Mouse (Mus musculus) embryonic facial prominence, embryonic 11.5 days (tissue): Measurements from ENCODE around the gene Gm28048. TPM values are rescaled to one million over a fixed set of nuclear protein-coding genes. Genes with fewer than 3 reads are reported as not detected.

Source experiments
- ATAC-seq: fragments of 200-750 bp; cut with Nextera tagmentation; replicated peaks from 2 replicates; pipeline ENCODE4 v1.8.0; 2017; ENCODE audit warnings: low read depth; ENCODE audit not compliant: insufficient number of reproducible peaks, low FRiP score, low TSS enrichment
- DNase-seq: peaks from one replicate; pipeline ENCODE4 v3.0.0-alpha.2; 2015; ENCODE audit warnings: low spot score
- H3K27ac ChIP-seq: fragments of 300-500 bp; sonication (generic); replicated peaks from 2 replicates; pipeline ENCODE4 v1.5.1; 2014; ENCODE audit warnings: mild to moderate bottlenecking, low read depth, low read length, control low read depth
- H3K27me3 ChIP-seq: fragments of 300-500 bp; sonication (generic); 2 replicates; pipeline ENCODE4 v1.6.1; 2014; ENCODE audit warnings: mild to moderate bottlenecking, low read length, moderate library complexity, mixed read lengths; ENCODE audit not compliant: control insufficient read depth, insufficient read depth
- H3K36me3 ChIP-seq: fragments of 300-500 bp; sonication (generic); replicated peaks from 2 replicates; pipeline ENCODE4 v1.6.1; 2014; ENCODE audit warnings: low read depth, mild to moderate bottlenecking, low read length, moderate library complexity, mixed read lengths; ENCODE audit not compliant: control insufficient read depth, insufficient read depth
- H3K4me1 ChIP-seq: fragments of 300-500 bp; sonication (generic); 2 replicates; pipeline ENCODE4 v1.6.1; 2014; ENCODE audit warnings: low read length, mixed read lengths; ENCODE audit not compliant: control insufficient read depth, insufficient read depth
- H3K4me2 ChIP-seq: fragments of 300-500 bp; sonication (generic); 2 replicates; pipeline ENCODE4 v1.6.1; 2014; ENCODE audit warnings: low read depth, mild to moderate bottlenecking, control low read depth, low read length, moderate library complexity
- H3K4me3 ChIP-seq: fragments of 300-500 bp; sonication (generic); 2 replicates; pipeline ENCODE4 v1.5.1; 2014; ENCODE audit warnings: low read depth, low read length, control low read depth
- H3K9ac ChIP-seq: fragments of 300-500 bp; sonication (generic); replicated peaks from 2 replicates; pipeline ENCODE4 v1.6.1; 2014; ENCODE audit warnings: mild to moderate bottlenecking, control low read depth, low read length
- H3K9me3 ChIP-seq: fragments of 300-500 bp; sonication (generic); replicated peaks from 2 replicates; pipeline ENCODE4 v1.6.1; 2016; ENCODE audit warnings: mild to moderate bottlenecking, low read length, inconsistent platforms, mixed read lengths; ENCODE audit not compliant: control insufficient read depth
- WGBS: fragments of 180-500 bp; shearing (Covaris S2); extraction: QIAGEN DNeasy Blood & Tissue Kit; methylation state at CpG from one replicate; pipeline ENCODE4 v1.1.7; 2014; 5-methylcytosine and 5-hydroxymethylcytosine counted together
- polyA plus RNA-seq: library from polyadenylated mRNA; unstranded; fragments of >200 nt; fragmentation: Nextera tagmentation; extraction: Ambion mirVana; gene quantifications from 2 replicates; pipeline ENCODE4 v1.2.1, GENCODE M21; 2014

Gene Gm28048
- polyA plus RNA-seq, 1 experiment from 2014 or later, result 9.5 TPM

- 76% methylated on average over 6 of the region's 6 CpGs for WGBS
- no peak overlapping the region for H3K4me2 ChIP-seq
Measured at GRCm38 (mm10) chr11:22982846-22983245, 956 bp upstream of the Gm28048 start.

DNA sequence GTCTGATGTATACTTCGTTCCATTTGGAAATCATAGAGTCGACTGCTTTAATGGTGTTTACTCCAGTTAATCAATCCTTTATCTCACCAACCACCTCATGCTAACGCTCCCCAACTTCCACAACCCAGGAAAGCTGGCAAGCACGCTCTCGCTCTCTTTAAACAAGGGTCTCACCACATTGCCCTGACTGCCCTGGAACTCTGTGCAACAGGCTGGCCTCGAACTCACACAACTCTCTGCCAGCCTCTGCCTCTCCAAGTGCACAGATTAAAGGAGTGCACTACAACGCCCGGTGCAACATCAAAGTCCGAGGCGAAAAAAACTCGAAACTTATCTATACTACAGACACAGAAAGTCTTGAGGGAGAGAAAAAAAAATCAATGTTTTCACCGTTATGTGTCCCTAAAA, 343 bp downstream of the Gm28048 start:
- Histone ChIP-seq H3K36me3 (no peaks in the 10 kb centered on the region; the same call in 1 of the 2 replicates), H3K27me3 (no peaks in the 10 kb centered on the region), H3K9me3 (no peaks in the 10 kb centered on the region), H3K9ac (peak overlapping the region; percentile 67), H3K4me3 (peak overlapping the region; percentile 62), H3K4me2 (peak overlapping the region; percentile 45), H3K4me1 (no peaks in the 10 kb centered on the region), H3K27ac (peak overlapping the region; percentile 92)
- DNase-seq (no peak), ATAC-seq (peak; percentile 53)
- 5% methylated on average over 12 of the region's 12 CpGs for WGBS

More at GRCm38 (mm10) chr11:22982846-22983245, 956 bp upstream of the Gm28048 start:
- ATAC-seq (no peak), DNase-seq (no peak)
- Histone ChIP-seq H3K36me3 (no peaks in the 10 kb centered on the region; the same call in 1 of the 2 replicates), H3K4me3 (no peak overlapping the region), H3K4me1 (no peaks in the 10 kb centered on the region), H3K9me3 (no peaks in the 10 kb centered on the region), H3K9ac (no peak overlapping the region), H3K27me3 (no peaks in the 10 kb centered on the region), H3K27ac (no peak overlapping the region)

GRCm38 (mm10) chr11:22981041-22981440, 849 bp downstream of the Gm28048 start:
- Histone ChIP-seq H3K4me1 (no peaks in the 10 kb centered on the region), H3K27ac (no peak overlapping the region), H3K36me3 (no peaks in the 10 kb centered on the region; the same call in 1 of the 2 replicates), H3K4me2 (peak overlapping the region; percentile 45), H3K27me3 (no peaks in the 10 kb centered on the region), H3K9me3 (no peaks in the 10 kb centered on the region), H3K4me3 (peak overlapping the region; percentile 62), H3K9ac (peak overlapping the region; percentile 67)
- ATAC-seq (no peak; the same call in 1 of the 2 replicates), DNase-seq (no peak)
- 54% methylated on average over 4 of the region's 4 CpGs for WGBS

DNA sequence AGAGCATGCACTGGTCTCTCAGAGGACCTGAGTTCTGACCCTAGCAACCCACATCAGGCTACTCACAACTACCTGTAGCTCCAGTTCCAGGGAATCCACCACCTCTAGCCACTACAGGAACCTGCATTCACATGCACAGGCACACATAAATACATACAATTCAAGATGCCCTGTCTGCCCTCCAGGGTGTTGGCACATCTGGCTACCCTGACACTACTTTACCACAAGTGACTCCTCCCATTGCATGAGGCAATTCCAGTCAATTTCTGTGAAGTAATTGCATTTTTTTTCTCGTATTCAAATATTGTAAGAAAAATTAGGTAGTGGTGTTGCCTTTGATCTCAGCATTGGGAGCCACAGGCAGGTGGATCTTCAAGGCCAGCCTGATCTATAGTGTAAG, 2.7 kb downstream of the Gm28048 start:
- Histone ChIP-seq H3K27me3 (no peaks in the 10 kb centered on the region), H3K27ac (no peak overlapping the region), H3K9me3 (no peaks in the 10 kb centered on the region), H3K4me2 (no peak overlapping the region), H3K4me3 (no peak overlapping the region), H3K9ac (no peak overlapping the region), H3K36me3 (no peaks in the 10 kb centered on the region; the same call in 1 of the 2 replicates), H3K4me1 (no peaks in the 10 kb centered on the region)
- ATAC-seq, result no peak
- 94% methylated on average over 1 of the region's 1 CpGs for WGBS
- no peak for DNase-seq

- Histone ChIP-seq H3K36me3 (no peaks in the 10 kb centered on the region; the same call in none of the 2 replicates), H3K9ac (no peak overlapping the region), H3K27me3 (no peaks in the 10 kb centered on the region), H3K27ac (no peak overlapping the region), H3K4me2 (no peak overlapping the region), H3K4me1 (no peaks in the 10 kb centered on the region), H3K4me3 (no peak overlapping the region), H3K9me3 (no peaks in the 10 kb centered on the region)
- no peak for ATAC-seq
- no peak for DNase-seq
- WGBS, result 67% methylated on average over 1 of the region's 1 CpGs
Measured at GRCm38 (mm10) chr11:22978711-22979110, 3.2 kb downstream of the Gm28048 start.

DNA sequence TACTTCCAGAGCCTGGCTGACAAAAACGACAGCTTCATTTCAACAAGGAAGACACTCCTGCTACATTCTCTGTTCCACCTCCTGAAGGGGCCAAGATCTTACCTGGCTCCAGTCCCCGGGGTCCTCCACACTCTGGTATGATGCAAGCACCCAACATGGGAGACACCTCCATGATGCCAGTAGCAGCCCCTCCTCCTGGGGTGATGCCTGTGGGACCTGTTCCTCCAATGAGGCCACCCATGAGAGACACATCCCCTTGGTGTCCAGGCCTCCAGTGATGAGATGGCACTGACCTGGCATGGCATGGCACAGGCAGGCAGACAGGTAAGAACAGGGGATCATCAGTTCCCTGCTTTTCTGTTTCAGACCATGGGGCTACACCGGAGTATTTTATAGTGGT, 3.7 kb downstream of the Gm28048 start:
- 89% methylated on average over 3 of the region's 3 CpGs for WGBS
- Histone ChIP-seq H3K27ac (no peak overlapping the region), H3K9ac (no peak overlapping the region), H3K36me3 (no peaks in the 10 kb centered on the region; the same call in none of the 2 replicates), H3K9me3 (no peaks in the 10 kb centered on the region), H3K27me3 (no peaks in the 10 kb centered on the region), H3K4me3 (no peak overlapping the region), H3K4me2 (no peak overlapping the region), H3K4me1 (no peaks in the 10 kb centered on the region)
- DNase-seq, result no peak
- no peak for ATAC-seq

GRCm38 (mm10) chr11:22973599-22973998, 8.3 kb downstream of the Gm28048 start:
- WGBS, result 48% methylated on average over 14 of the region's 14 CpGs
- Histone ChIP-seq H3K4me2 (peak overlapping the region; percentile 53), H3K4me1 (no peaks in the 10 kb centered on the region), H3K36me3 (no peaks in the 10 kb centered on the region; the same call in 1 of the 2 replicates), H3K27ac (no peak overlapping the region), H3K27me3 (no peaks in the 10 kb centered on the region), H3K9me3 (peaks cover 2% of the 10 kb centered on the region; the same call in 1 of the 2 replicates), H3K4me3 (peak overlapping the region; percentile 55), H3K9ac (peak overlapping the region; percentile 66)
- ATAC-seq (no peak), DNase-seq (no peak)

DNA sequence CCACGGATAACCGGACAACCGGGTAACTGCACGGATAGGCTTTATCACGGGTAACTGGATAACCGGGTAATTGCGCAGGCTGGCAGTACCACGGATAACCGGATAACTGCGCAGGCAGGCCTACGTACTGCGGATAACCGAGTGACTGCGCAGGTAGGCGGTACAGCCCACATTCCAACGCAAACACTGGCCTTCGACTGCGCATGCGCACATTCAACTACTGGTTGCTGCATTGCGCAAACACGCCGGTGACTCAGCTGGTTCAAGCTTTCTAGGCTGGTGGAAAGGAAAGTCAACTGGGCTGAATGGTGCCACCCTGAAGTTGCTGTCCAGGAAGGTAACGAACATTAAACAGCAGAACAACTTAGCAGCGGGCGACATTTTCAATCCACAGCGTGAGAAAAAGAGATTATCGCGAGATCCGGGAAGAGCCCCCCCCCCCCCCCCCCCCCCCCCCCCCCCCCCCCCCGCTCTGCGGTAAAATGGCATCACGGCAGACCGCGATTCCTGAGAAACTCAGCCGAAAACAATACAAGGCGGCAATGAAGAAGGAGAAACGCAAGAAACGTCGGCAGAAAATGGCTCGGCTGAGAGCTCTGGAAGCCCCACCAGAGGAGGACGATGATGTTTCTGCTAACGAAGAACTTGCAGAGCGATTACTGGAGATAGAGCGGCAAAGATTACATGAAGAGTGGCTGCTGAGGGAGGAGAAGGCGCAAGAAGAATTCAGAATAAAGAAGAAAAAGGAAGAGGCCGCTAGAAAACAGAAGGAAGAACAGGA, 9.0 kb downstream of the Gm28048 start:
- WGBS, result 49% methylated on average over 44 of the region's 46 CpGs
- H3K4me1 ChIP-seq, result no peaks in the 10 kb centered on the region
- peak overlapping the region; percentile 55 for H3K4me3 ChIP-seq
- H3K36me3 ChIP-seq, result no peaks in the 10 kb centered on the region; the same call in 1 of the 2 replicates
- H3K27ac ChIP-seq, result no peak overlapping the region
- peaks cover 2% of the 10 kb centered on the region; the same call in 1 of the 2 replicates for H3K9me3 ChIP-seq
- no peaks in the 10 kb centered on the region for H3K27me3 ChIP-seq
- peak; percentile 66 for ATAC-seq
- H3K9ac ChIP-seq, result peak overlapping the region; percentile 66
- peak overlapping the region; percentile 69 for H3K4me2 ChIP-seq
- DNase-seq, result peak; percentile 73
